Mouse (Mus musculus) liver, adult 2 months (tissue): ENCODE measurements around the gene Sulf2. TPM values are rescaled to one million over a fixed set of nuclear protein-coding genes. Genes with fewer than 3 reads are reported as not detected.
A peak's percentile ranks its signal among the peaks of the same experiment; 100 is the strongest.

ENCODE experiments used
- DNase-seq: peaks from one replicate; pipeline ENCODE4 v3.0.0-alpha.2; 2011; ENCODE audit warnings: low read depth, low spot score; ENCODE audit errors: extremely low read depth
- H3K27ac ChIP-seq: fragments of 200-500 bp; replicated peaks from 2 replicates; pipeline ENCODE4 v1.5.1; 2012; ENCODE audit warnings: low read depth, mild to moderate bottlenecking, control low read depth, inconsistent platforms, low read length; ENCODE audit not compliant: insufficient read depth
- H3K27me3 ChIP-seq: fragments of 200-500 bp; 2 replicates; pipeline ENCODE4 v1.6.1; 2012; ENCODE audit warnings: mild to moderate bottlenecking, moderate library complexity, low read length, inconsistent platforms; ENCODE audit not compliant: control insufficient read depth, insufficient read depth
- H3K36me3 ChIP-seq: fragments of 200-500 bp; 2 replicates; pipeline ENCODE4 v1.6.1; 2012; ENCODE audit warnings: low read length, inconsistent platforms; ENCODE audit not compliant: control insufficient read depth, insufficient read depth
- H3K4me1 ChIP-seq: fragments of 200-500 bp; 2 replicates; pipeline ENCODE4 v1.6.1; 2011; ENCODE audit warnings: low read length; ENCODE audit not compliant: control insufficient read depth, insufficient read depth
- H3K4me3 ChIP-seq: fragments of 200-500 bp; 2 replicates; pipeline ENCODE4 v1.5.1; 2011; ENCODE audit warnings: low read depth, mild to moderate bottlenecking, control low read depth, low read length, moderate library complexity; ENCODE audit not compliant: insufficient read depth
- H3K79me2 ChIP-seq: fragments of 200-500 bp; 2 replicates; pipeline ENCODE4 v1.6.1; 2012; ENCODE audit warnings: inconsistent platforms, mild to moderate bottlenecking, low read length, moderate library complexity; ENCODE audit not compliant: control insufficient read depth, insufficient read depth
- H3K9ac ChIP-seq: fragments of 200-500 bp; 2 replicates; pipeline ENCODE4 v1.6.1; 2012; ENCODE audit warnings: low read depth, mild to moderate bottlenecking, control low read depth, inconsistent platforms, low read length
- CTCF ChIP-seq: fragments of 200-500 bp; IDR thresholded peaks from 2 replicates; pipeline ENCODE4 v1.5.1; 2011; ENCODE audit warnings: low read depth, low read length, control low read depth
- POLR2A ChIP-seq: fragments of 200-500 bp; IDR thresholded peaks from 2 replicates; pipeline ENCODE4 v1.6.1; 2011; ENCODE audit warnings: low read length, control low read depth; ENCODE audit not compliant: insufficient read depth; ENCODE audit errors: extremely low read depth
- WGBS: fragments of 180-500 bp; shearing (Covaris S2); methylation state at CpG from one replicate; pipeline ENCODE4 v1.1.7; 2018; 5-methylcytosine and 5-hydroxymethylcytosine counted together
- polyA plus RNA-seq: library from polyadenylated mRNA; depleted of rRNA; stranded (reverse); fragments of >200 nt; gene quantifications from 2 replicates; pipeline ENCODE4 v1.2.3, GENCODE M21; 2012
- total RNA-seq: library from RNA; depleted of rRNA; stranded (reverse); fragments of >200 nt; gene quantifications from 2 replicates; pipeline ENCODE4 v1.2.3, GENCODE M21; 2014

Gene Sulf2
- total and polyA plus RNA-seq, 2 experiments, result 7.8 to 16.1 TPM

- Histone ChIP-seq H3K79me2 (no peaks in the 10 kb centered on the region), H3K9ac (no peak overlapping the region), H3K4me1 (no peaks in the 10 kb centered on the region), H3K27me3 (no peaks in the 10 kb centered on the region), H3K27ac (no peak overlapping the region), H3K4me3 (no peak overlapping the region), H3K36me3 (no peaks in the 10 kb centered on the region)
- WGBS, result 74% methylated on average over 19 of the region's 19 CpGs
- TF ChIP-seq CTCF (no peak), POLR2A (no peak)
- DNase-seq, result peak; percentile 40
Observed at GRCm38 (mm10) chr2:166142561-166143112, 12.8 kb downstream of the Sulf2 start.

GRCm38 (mm10) chr2:166141910-166142309, 13.6 kb downstream of the Sulf2 start:
- WGBS, result 89% methylated on average over 1 of the region's 1 CpGs
- Histone ChIP-seq H3K27me3 (no peaks in the 10 kb centered on the region), H3K9ac (no peak overlapping the region), H3K4me1 (no peaks in the 10 kb centered on the region), H3K27ac (no peak overlapping the region), H3K4me3 (no peak overlapping the region), H3K79me2 (no peaks in the 10 kb centered on the region), H3K36me3 (no peaks in the 10 kb centered on the region)
- no peak for TF ChIP-seq CTCF
- no peak for TF ChIP-seq POLR2A
- DNase-seq, result no peak

GRCm38 (mm10) chr2:166141039-166141438, 14.4 kb downstream of the Sulf2 start:
- no peak for DNase-seq
- Histone ChIP-seq H3K9ac (no peak overlapping the region), H3K4me1 (no peaks in the 10 kb centered on the region), H3K27ac (no peak overlapping the region), H3K27me3 (no peaks in the 10 kb centered on the region), H3K4me3 (no peak overlapping the region), H3K79me2 (no peaks in the 10 kb centered on the region), H3K36me3 (no peaks in the 10 kb centered on the region)
- 96% methylated on average over 6 of the region's 6 CpGs for WGBS
- TF ChIP-seq POLR2A (no peak), CTCF (no peak)

DNA sequence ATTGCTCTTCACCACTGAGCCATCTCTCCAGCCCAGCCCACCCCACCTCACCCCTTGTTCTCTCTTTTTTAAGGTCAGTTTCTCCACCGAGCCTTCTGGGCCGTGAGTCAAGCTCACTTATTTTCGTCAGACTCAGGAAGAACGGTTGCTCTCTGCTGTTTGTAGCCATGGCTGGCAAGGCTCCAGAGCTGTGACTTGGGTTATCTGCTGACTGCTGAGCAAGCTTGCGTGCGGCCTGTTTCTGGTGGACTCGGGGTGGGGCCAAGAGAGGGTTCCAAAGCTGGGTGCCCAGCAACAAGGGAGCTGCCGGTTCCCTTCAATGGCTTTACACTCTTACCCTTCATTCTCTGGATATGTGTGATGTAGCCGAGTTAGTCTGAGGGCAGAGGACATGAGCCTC, 15.0 kb downstream of the Sulf2 start:
- Histone ChIP-seq H3K4me1 (no peaks in the 10 kb centered on the region), H3K36me3 (no peaks in the 10 kb centered on the region), H3K27ac (no peak overlapping the region), H3K27me3 (no peaks in the 10 kb centered on the region), H3K9ac (no peak overlapping the region), H3K4me3 (no peak overlapping the region), H3K79me2 (no peaks in the 10 kb centered on the region)
- no peak for TF ChIP-seq POLR2A
- no peak for DNase-seq
- 75% methylated on average over 9 of the region's 9 CpGs for WGBS

DNA sequence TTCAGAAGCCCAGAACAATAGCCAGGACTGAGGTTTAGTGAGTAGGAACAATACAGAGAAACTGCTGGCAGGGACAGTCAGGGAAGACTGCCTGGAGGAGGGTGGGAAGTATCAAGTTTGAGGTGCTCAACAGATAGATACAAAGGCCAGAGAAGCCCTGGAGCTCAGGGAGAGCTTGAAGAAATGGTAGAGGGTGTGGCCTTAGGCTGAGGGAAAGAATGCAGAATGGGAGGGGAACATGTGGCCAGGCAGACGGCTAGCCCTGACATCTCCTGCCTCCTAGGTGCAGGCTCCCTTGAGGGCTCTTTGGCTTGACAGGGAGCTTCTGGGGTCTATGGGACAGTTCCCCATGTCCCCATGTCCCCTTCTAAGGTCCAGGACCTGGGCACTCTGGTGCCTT, 17.2 kb downstream of the Sulf2 start:
- no peak overlapping the region for H3K27ac ChIP-seq
- no peak overlapping the region for H3K9ac ChIP-seq
- no peaks in the 10 kb centered on the region for H3K4me1 ChIP-seq
- no peak for TF ChIP-seq CTCF
- no peak for TF ChIP-seq POLR2A
- no peak for DNase-seq
- 88% methylated on average over 1 of the region's 1 CpGs for WGBS
- no peak overlapping the region for H3K4me3 ChIP-seq
- no peaks in the 10 kb centered on the region for H3K36me3 ChIP-seq
- no peaks in the 10 kb centered on the region for H3K79me2 ChIP-seq
- H3K27me3 ChIP-seq, result no peaks in the 10 kb centered on the region

- DNase-seq, result no peak
- H3K4me1 ChIP-seq, result no peaks in the 10 kb centered on the region
- TF ChIP-seq POLR2A, result no peak
- TF ChIP-seq CTCF, result no peak
- 91% methylated on average over 4 of the region's 4 CpGs for WGBS
- no peaks in the 10 kb centered on the region for H3K27me3 ChIP-seq
- H3K4me3 ChIP-seq, result no peak overlapping the region
- no peaks in the 10 kb centered on the region for H3K36me3 ChIP-seq
- H3K79me2 ChIP-seq, result no peaks in the 10 kb centered on the region
- no peak overlapping the region for H3K9ac ChIP-seq
- no peak overlapping the region for H3K27ac ChIP-seq
Observed at GRCm38 (mm10) chr2:166137467-166137866, 18.0 kb downstream of the Sulf2 start.
